Mouse (Mus musculus) c-Kit-positive CD71-positive TER-119-negative erythroid progenitor cells, embryonic 14.5 days (primary cell): ENCODE data around the gene Endog.

Source experiments
- DNase-seq: peaks from one replicate; pipeline ENCODE4 v3.0.0-alpha.2; 2013; ENCODE audit warnings: low read depth

The Endog gene

DNA sequence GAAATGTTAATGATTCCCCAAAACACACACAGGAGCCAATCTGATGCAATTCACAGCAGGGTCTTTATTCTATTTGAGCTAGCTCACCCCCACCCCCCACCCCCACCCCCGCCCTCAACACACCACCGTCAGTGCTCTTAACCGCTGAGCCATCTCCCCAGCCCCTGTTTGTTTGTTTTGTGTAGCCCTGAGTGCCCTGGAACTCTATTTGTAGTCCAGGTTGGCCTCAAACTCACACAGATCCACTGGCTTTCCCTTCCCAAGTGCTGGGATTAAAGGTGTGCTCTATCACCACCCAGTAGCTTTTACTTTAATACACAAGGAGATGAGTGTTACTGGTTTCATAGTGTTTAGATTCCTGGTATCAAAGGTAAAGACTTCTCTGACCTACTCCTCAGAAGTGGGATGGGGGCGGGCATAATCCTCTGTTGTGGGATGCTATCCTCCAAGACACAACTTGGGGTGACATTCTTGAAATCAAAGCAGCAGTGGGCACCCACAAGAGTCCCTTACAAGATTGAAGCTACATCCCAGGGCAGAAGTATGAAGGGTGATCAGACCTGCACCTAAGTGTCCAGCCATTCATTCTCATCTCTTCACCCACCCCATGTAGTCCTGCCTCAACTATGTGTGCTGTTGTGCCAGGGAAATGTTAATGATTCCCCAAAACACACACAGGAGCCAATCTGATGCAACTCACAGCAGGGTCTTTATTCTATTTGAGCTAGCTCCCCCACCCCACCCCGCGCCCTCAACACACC, 40.3 kb downstream of the Endog start:
- DNase-seq, result no peak

DNA sequence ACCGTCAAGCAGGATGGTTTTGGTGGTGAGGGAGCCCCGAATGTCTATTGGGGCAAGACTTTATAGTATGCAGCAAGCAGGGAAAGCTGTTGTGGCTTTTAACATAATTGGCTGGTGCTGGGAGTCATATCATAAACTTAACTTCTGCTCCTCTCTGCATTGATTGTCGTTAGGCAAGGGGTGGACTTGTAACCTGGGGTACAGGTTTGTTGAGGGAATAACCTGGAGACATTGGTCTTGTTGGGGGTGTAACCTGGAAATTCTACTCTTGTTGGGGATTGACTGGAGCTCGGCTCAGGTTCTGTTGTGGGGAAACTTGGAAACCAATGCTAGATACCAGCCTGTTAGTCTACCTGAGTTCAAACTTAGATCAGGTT, 40.9 kb downstream of the Endog start:
- no peak for DNase-seq

DNA sequence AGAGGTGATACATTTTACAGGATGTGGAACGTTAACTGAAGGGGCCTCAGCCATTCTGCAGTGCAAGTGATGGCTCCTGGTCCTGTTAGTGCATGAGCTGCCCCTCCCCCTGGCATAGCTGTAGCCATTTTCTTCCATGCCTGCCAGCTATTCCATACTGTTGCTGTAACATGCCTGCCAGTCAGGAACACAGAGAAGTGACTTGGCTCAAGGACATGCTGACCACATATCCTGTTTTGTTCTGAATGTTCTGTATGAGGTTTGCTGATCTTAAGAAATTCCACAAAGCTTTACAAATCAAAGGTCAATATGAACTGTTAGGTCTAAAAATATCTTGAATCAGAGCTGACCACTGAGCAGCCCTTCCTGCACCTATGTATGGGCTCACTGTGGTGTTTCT, 41.7 kb downstream of the Endog start:
- DNase-seq, result no peak

DNA sequence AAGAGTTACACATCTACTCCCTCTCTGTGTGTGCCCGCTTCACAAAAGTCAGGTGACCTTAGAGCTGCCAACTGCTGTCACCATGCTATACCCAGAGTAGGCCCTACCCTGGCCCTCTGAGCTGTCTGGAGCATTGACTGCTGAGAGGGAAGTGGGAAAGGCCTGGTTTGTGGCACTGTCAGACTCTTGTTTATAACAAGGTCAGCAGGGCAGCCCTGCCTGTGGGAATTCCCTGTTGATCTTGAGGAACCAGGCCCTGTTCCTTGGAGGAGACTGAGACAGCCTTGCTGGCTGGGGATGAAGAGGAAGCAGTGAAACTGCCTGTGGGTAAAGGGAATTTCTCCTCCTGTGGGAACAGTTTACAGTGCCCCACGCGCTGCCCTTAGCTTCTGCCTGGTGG, 43.5 kb downstream of the Endog start:
- no peak for DNase-seq

DNA sequence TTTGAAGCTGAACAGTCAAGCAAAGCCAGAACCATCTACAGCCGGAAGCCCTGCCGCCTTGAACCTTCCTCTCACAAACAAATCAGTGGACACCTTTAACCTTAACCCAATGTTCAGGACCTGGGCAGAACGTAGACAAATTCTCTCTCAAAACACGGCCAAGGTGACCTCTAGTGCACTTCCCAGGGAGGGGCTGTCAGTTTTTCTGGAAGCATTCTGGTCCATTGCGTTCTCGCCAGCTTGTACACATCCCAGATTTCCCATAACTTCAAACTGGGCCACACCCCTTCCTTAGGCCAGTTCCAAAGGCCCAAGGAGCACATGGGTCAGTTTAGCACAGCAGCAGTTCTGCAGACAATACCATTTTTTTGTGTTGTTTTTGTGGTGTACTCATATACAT, 44.2 kb downstream of the Endog start:
- no peak for DNase-seq

DNA sequence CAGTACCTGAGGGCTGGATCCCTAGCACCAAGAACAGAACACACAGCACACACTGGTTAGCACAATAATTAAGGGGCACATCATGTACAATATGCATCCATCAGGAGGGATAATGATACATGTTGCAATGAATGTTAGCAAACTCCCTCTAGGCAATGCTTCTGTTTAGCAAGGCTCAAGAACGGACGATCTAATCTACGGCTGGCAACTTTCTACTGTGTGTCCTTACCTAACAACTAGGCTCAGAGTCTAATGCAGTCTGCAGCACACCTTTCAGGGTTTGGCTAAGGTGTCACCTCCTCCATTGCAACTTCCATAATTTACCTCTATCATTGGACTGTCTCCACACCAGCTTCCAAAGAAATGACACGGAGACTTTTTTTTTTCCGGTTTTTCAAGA, 45.0 kb downstream of the Endog start:
- DNase-seq, result no peak
